Mouse (Mus musculus) mature B cell (primary cell): ENCODE results near the gene Ptprn2.

Source experiments
- in situ Hi-C: fragments of 300-500 bp; cut with MboI; formaldehyde crosslinking; loops from 2 replicates; pipeline ENCODE4 v1.14.3; 2019

Gene Ptprn2

DNA sequence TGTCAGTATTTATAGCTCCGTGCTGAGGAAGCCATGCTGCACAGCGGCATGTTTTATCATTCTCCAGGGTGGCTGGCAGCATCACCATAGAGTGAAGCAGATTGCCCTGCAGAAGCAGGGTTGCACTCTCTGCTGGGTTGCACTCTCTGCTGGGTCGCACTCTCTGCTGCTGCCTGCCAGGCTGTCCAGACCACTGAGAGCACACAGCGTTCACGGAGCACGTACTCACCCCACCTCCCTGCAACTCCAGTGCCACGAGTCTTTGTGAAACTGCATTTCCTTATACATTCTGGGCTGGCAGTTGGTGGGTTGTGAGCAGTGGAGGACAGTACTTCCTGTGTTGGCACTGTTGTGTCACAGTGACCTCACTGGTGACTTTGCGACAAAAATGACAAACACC, 108.9 kb downstream of the Ptprn2 start:
- in situ Hi-C loops = no loop called here

DNA sequence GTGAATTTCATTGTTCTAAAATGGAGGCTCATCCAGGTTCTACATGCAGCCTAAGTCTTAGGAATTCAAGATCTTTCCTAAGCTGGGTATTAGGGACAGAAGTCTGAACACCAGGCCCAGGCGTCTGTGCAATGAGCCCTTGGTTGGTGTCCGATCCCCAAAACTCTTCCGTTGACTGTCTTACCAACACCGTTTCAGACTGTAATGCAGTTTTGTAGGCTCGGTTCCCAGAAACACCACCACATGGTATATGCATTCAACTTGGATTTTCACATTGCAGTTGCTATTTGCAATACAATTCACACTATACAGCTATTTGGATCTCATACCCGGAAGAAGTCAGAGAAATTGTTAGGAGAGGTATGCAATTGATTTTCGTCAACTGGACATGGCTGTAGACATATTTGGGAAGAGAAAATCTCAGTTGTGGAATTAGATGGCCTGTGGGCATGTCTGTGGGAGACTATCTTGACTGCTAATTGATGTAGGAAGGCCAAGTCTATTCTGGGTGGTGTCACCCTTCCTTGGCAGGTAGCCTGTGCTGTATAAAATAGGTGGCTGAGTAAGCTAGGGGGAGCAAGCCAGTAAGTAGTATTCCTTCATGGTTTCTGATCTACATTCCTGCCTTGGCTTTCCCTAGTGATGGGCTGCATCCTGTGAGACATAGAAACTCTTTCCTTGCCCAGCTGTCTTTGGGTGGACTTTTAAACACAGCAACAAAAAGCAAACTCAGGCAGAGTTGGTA, 109.5 kb downstream of the Ptprn2 start:
- in situ Hi-C loops = no loop called here

DNA sequence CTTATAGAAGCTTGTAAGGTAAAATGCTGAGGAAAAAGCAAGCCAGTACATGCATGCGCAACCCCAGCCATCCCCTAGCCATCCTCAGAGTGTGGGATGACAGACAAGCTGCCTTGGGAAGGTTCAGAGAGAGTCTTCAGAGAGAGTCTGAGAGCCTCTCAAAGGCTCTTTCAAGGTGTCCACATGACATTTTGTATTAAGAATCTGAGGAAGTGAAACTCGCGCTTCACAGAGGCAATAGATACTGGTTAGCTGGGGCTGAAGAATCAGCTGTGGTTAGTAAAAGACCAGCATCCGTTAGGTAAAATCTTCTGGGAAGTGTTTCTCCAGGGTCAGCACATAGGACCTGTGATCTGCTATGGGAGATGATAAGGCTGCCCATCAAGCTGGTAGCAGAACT, 110.2 kb downstream of the Ptprn2 start:
- in situ Hi-C loops = no loop called here

DNA sequence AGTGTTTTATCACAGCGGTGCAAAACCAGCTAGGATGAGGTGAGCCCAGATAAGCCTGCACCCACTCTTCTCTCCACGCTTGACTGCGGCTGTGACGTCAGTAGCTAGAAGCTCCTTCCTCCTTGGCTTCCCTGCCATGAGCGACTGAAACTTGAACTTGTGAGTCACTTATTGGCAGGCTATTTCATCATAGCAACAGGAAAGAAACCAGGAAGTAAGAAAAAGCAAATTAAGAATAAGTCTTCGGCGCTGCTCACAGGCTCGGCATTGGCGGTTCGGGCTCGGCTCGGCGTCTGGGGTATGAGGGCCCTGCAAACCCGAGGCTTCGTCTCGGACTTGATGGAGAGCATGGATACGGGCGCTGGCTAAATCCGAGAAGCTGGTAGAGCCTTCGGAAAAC, 111.5 kb downstream of the Ptprn2 start:
- in situ Hi-C loops = no loop called here

DNA sequence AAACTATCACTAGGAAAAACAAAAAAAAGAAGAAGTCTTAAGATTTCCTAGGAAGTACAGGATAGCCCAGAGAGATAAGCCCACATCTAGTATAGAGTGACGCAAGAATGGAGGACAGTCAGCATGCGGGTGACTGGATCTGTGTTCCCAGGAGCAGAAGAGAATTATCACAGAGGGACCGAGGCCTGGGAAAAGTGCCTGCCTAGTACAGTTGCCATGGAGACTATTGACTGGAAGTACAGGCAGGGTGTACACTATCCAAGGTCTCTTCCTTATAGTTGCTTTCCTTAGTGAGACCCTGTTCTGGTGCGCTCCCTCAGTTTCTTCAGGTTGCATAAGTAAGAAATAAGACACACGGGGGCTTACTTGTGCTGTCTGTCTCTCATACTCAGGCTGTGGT, 112.2 kb downstream of the Ptprn2 start:
- in situ Hi-C loops = no loop called here

DNA sequence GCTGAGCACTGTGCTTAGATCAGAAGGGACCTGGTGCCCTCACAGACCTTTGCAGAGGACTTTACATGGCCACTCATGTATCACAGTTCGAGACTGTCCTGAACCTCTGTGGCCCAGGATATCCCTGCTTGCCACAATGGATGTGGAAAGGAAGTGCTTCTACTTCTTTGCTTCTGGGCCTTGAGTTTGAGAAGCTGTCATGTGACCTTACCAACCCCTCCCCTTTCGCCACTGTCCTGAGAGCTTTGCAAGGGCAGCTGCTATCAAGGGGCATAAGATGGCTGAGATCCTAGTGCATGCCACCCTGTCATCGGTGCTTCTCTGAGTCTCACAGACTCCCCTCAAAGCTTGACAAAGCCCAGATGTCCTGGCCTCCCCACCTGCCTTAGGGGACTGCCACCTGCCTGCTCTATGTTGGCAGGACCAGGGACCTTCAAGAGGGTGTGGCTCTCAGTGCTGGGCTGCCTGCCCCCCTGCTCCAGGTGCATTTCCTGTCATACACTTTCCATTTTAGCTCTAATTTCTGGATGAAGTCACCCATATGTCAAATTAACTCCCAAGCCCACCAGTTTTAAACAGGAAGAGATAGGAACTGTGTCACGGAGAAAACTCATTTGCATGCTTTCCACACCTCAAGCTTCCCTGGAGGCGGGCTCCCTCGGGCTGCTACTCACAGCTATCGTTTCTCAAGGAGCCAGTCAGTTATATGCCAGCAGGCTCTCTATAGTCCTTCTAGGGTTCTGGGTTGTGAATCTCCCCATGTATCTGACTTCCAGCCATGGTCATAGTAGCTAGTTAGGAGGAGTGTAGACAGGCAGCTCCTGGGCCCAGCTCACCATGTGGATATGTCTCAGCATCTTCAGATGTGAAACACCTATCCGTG, 112.8 kb downstream of the Ptprn2 start:
- in situ Hi-C loops = no loop called here

DNA sequence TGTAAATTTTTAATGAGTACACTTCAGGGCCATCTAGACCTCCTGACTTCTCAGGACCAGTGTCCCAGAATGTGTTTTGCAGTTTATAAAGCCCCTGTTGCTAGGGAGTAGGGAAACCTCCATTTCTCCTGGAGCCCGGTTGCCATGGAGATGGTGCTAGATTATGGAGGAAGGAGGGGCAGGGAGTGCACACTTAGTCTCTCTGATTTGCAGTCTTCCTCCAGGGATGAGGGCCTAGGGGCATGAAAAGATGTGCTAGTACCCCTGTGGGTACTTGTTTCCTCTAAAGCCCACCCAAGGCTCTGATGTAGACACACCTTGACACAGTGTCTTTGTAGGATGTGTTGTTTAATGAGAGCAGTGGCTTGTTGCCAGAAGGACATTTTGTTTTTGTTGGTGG, 114.0 kb downstream of the Ptprn2 start:
- in situ Hi-C loops = no loop called here

DNA sequence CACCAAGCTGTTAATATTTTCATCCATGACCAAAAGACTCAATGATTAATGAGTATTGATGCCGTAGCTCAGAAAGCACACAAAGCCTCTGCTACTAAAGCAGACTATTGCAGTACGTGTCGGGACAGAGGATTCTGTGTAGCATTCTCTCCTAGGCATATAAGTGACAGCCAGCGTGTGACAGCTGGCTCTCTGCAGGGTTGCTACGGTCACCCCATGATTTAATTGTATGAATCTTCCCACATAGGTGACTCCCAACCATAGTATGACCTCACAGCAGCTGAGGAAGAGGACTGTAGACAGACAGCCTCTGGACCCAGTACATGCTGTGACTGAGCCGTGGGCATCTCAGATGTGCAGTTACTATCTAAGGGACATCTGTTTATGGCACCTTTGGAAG, 114.5 kb downstream of the Ptprn2 start:
- in situ Hi-C loops = no loop called here

DNA sequence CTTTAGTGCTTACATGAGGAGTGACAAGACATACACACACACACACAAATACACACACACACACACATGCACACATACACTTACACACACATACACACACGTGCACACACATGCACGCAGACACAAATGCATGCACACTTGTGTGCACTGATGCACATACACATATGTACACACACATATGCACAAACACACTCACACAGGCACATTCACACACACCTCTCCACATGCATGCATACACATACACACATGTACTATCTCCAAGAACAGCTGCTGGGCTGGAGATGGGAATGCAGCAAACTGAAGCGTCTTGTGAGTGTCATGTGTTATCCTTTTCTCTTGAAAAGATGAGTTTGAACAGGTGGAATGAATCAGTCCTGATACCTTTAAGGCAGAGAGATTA, 115.9 kb downstream of the Ptprn2 start:
- in situ Hi-C loops = no loop called here

DNA sequence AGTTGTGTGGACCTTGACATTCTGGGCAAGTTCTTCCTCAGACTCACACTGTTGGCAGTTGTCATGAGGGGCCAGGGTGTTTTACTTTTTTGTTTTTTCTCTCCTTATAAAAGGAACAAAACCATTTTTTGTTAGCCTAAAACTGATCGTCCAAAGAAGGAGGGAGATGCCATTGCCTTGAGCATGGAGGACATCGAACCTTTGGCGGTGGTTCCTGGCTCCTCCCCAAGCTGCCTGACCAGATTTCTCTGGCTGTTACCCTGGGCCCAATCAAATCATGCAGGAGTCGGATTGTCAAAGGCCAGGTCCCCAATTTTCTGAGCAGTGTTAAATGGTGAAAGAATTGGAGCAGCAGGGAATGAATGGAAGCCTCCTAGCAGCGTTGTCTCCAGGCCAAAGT, 116.4 kb downstream of the Ptprn2 start:
- in situ Hi-C loops = no loop called here

DNA sequence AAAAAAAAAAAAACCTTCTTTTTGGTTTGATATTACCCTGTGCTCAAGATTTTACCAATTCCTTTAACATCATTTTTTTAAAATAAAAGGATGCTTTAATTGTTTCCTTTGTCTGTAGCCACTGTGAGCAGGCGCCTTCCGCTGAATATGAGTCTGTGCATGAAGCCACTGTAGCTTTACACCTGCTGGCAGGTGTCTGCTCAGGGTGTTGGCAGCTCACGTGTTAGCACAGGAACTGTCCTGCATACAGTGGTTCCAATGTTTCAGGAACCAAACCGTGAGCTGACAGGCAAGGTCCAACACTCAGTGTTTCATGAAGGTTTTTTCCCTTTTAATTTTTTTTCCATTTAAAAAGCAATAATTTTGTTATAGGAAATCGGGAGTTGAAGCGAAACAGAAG, 123.1 kb downstream of the Ptprn2 start:
- in situ Hi-C loops = no loop called here

DNA sequence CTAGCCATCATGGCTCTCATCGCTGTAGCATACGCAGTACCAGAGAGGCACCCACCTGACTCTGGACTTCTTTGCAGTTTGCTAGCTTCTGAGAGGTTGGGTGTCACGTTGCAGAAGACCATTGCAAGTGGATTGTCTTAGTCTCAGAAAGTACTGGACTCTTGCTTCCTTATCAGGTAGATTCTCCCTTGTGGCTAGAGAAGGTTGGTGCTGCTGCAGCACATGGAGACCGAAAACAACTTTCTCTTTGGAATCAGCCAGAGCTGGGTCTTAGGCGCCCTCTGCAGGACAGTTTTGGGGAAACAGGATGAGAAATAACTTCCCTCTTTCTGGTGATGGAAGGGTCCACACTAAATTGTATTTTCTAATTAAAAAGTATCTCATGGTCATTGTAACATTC, 134.3 kb downstream of the Ptprn2 start:
- in situ Hi-C loops = no loop called here

DNA sequence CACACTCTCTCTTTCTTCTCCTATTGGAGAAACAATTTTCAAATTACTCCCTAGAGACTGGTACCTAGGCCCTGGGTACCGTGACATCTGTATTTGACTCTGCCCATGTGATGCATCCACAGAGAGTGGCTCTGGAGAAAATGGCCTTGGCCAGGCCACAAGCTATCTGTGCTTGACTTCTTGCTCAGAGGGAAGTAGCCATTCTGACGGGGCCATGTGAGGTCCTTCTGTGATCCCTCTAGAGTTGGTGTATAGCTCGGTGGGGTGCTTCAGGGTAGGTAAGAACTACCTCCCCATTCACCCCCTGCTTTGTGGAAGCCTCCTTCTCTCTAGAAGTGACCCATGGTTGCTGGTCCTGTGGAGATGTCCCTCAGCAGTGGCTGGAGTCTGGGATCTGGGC, 134.8 kb downstream of the Ptprn2 start:
- in situ Hi-C loops = no loop called here

DNA sequence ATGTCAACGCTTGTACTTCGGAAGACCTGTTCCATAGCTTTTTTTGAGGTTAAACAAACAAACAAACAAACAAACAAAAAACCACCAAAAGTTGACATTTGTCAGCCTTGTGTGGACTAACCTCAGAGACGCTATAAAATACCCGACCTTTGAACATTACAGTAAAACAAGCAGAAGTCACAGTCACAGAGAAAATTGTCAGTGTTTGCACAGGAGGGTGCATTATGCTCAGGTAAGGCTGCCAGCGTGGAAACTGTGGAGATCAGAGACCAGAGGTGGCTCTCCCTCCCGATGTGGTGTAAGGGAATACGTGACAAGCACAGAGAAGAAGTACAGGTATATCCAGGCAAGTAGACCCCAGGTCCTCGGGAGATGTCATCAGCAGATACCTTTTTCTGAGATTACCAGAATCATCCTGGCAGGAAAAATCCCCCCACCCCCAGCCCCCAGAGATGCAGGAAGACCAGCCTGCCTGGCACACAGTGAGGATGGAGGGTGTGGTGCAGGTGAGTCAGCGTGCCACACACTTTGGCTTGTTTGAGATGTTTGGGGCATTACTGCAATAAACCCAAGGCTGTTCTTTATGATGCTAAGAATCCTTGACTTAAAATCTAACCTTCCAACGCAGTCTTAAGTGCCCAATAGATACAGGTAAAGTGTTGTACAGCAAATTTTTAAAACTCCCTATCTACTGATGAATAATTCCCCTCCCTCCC, 136.0 kb downstream of the Ptprn2 start:
- in situ Hi-C loops = no loop called here

DNA sequence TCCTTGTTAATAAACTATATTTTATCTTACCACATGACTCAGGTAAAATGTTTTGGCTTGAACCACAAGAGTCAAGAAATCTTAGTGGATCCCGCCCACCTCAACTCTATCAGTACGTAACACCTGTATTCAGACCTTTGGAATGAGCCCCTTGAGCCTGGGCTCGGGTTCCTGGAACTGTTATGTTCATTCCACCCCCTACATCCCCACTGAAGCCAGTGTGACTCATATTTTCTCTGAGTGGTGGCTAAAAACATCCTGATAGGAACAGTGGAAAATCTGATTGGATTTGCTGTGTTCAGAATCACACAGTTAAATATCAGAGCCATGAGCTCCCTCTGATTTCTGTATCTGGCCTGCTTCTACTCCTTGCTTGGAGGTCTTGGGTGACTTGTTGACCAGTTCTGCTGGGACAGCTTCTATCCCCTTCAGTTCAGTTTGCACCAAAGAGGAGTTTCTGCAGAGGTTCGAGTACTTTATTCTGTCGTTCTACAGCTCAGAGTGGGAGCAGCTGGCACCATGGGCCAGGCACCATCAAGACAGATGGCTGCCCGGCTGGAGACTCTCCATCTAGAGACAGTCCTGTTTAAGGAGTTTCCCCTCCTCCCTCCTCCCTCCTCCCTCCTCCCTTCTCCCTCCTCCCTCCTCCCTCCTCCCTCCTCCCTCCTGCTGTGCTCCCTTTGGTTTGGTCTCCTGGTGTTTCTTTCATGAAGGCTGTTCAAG, 137.3 kb downstream of the Ptprn2 start:
- in situ Hi-C loops = no loop called here

DNA sequence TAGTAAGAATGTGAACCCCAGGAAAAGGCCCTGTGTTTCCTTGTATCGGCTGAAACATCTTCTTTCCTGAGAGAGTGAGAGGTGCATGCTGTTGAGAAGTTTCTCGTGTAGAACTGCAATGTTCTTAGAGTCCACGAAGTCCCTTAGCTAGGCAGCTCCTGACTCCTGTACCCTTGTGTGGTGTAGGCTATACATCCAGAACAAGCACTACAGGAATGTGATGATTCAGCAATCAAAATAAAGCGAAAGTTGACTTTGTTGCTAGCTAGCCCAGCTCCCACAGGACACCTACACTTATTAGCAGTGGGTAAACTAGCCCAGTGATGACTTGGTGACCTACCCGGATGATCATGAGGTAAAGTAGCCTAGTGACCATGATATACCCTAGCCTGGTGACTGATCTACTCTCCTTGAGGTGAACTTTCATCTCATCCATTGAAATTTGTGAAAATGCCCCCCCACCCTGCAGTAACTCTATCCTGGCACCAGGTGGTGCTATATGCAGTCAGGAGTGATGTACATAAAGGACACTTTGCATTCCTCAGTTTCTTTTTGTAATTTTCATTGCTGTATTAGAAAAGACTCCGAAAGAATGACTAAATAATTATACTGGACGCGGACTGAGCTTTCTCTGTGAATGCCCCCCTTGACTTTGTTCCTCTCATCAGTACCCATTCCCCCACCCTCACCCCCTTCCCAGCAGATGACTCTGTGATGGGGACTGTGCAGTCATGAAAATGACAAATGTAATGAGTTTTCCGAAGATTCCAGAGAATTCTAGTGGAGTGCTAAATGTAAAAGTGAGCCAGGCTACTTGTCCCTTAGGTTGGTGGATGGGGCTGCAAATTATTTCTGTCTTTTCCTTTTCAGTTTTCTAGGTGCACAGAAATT, 140.1 kb downstream of the Ptprn2 start:
- in situ Hi-C loops = loop anchor here (25.0 kb wide), 1 partner anchor 388 kb away; no protein-coding TSS in a partner anchor

DNA sequence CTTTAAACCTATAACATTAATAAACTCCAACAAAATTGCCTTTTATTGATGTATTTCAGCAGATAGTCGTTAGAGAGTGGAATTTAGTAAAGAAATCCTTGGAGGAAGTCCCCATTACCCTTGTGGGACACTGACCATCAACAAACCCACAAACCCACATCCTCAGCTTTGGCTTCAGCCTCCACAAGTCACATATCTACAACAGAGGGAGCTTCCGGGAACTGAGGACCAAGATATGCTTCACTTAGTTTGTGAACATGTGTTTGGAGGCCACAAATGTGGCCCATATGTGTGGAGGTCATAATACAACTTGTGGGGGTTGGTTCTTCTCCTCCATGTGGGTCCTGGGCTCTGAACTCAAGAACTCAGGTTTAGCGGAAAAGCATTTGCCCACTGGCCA, 143.5 kb downstream of the Ptprn2 start:
- in situ Hi-C loops = loop anchor here (25.0 kb wide), 1 partner anchor 392 kb away; no protein-coding TSS in a partner anchor

DNA sequence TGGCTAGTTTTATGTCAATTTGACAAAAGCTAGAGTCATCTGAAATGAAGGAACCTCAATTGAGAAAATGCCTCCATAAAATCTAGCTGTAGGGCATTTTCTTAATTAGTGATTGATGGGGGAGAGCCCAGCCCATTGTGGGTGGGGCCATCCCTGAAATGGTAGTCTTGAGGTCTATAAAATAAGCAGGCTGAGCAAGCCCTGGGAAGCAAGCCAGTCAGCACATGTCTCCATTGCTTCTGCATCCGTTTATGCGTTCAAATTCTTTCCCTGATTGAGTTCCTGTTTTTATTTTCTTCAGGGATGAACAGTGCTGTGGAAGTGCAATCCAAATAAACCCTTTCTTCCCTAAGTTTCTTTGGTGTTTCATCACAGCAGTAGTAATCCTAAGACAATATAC, 152.0 kb downstream of the Ptprn2 start:
- in situ Hi-C loops = loop anchor here (25.0 kb wide), 1 partner anchor 400 kb away; no protein-coding TSS in a partner anchor

DNA sequence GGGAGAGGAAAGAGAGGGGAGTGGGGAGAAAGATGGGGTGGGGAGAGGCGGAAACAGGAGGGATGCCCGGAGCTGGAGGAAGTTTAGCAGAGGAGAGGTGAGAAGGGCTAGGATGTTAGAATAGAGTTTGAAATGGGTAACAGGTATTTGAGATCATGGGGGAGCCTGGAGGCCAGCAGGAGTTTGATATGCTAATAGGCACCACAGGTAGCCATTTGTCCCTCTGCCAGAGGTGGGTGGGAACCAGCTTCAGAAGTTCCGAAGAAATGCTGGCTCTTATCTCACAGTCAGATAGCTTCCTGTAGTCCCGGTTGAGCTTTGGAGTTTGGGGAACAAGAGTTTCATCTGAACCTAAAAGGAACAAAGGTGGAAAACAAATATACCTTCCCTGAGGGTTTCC, 155.4 kb downstream of the Ptprn2 start:
- in situ Hi-C loops = loop anchor here (25.0 kb wide), 1 partner anchor 404 kb away; no protein-coding TSS in a partner anchor

DNA sequence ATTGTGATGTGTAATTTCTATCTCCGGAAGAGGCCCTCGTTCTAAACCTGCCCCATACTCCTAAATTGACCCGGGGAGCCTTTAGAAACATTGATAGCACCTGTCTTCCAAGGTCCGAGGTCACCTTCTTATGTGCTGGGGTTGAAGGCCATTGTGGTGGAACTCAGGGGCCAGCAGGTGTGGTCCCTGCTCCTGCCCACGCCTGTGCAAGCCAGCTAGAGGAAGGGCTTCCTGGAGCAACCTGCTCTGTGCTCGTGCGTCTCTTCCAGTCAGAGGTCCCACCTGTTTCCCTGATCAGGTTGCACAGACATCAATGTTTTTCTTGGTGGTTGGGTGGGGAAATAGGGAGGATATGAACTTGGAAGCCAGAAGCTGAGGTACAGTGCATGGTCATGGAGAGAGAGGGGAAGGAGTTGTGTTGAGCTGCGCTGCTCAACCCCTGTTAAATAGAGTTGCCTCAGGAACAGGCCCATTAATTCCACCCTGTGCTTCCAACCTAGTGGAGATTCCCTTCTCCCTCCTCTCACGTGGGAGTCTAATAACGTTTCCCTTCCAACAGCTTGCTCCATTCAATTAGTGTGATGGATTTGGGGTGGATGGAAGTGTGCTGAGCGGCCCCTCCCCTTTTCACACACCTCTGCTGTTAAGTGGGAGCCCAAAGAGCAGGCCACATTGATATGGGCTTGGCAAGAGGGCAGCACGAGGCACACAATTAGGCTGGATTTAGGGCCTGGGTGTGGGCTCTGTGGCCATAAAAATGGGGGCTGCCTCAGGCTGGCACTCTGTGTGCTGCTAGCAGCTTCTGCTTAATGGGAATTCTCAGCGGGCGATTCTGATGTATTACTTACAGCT, 156.0 kb downstream of the Ptprn2 start:
- in situ Hi-C loops = loop anchor here (25.0 kb wide), 1 partner anchor 404 kb away; no protein-coding TSS in a partner anchor
